Mouse (Mus musculus) CH12.LX (cell line): Measurements from ENCODE around the gene Ugt1a5. TPM values are rescaled to one million over a fixed set of nuclear protein-coding genes. Genes with fewer than 3 reads are reported as not detected.
"Not testable (repeated sequence)": the region's sequence is repeated elsewhere in the genome, so short reads cannot be mapped to it uniquely, and the experiment has no call there.

Experiments used
- DNase-seq: peaks from one replicate; pipeline ENCODE4 v3.0.0-alpha.2; 2013; ENCODE audit errors: extremely low read depth
- H3K27ac ChIP-seq: 2 replicates; pipeline ENCODE4 v1.5.1; 2012; ENCODE audit warnings: low read depth, mild to moderate bottlenecking, control low read depth, moderate library complexity; ENCODE audit not compliant: insufficient read depth
- H3K27me3 ChIP-seq: replicated peaks from 2 replicates; pipeline ENCODE3; 2012; ENCODE audit warnings: inconsistent platforms
- H3K36me3 ChIP-seq, 2 experiments: replicated peaks in 1 of 2; 2 replicates each; pipeline versions ENCODE3 to v1.6.1; 2012; ENCODE audit warnings: inconsistent platforms in 1 of 2, low read length in 1 of 2, mild to moderate bottlenecking in 1 of 2, mixed read lengths in 1 of 2, moderate library complexity in 1 of 2; ENCODE audit not compliant: control insufficient read depth in 1 of 2, insufficient read depth in 1 of 2
- H3K4me1 ChIP-seq, 2 experiments: 2 replicates each; pipeline ENCODE4 v1.6.1; 2012; ENCODE audit warnings: inconsistent platforms in 1 of 2, moderate library complexity in 1 of 2; ENCODE audit not compliant: insufficient read depth in 2 of 2, control insufficient read depth in 1 of 2
- H3K4me2 ChIP-seq: 2 replicates; pipeline ENCODE4 v1.6.1; 2012; ENCODE audit warnings: low read depth, mild to moderate bottlenecking, control low read depth; ENCODE audit not compliant: poor library complexity, insufficient read depth, severe bottlenecking
- H3K4me3 ChIP-seq, 3 experiments: fragments of 150-350 bp in 1 of 3; sonication (generic) in 1 of 3; replicated peaks in 1 of 3; 2 replicates each; pipeline versions ENCODE3 to v1.5.1; 2011 to 2012; ENCODE audit warnings: low read depth in 2 of 3, low read length in 2 of 3, mild to moderate bottlenecking in 2 of 3, moderate library complexity in 2 of 3, control low read depth in 1 of 3, improper control_type of control experiment in 1 of 3, inconsistent platforms in 1 of 3, mixed read lengths in 1 of 3; ENCODE audit not compliant: poor library complexity in 1 of 3
- H3K79me2 ChIP-seq: replicated peaks from 2 replicates; pipeline ENCODE4 v1.6.1; 2012; ENCODE audit warnings: mild to moderate bottlenecking, moderate library complexity; ENCODE audit not compliant: control insufficient read depth, poor library complexity, insufficient read depth, severe bottlenecking; ENCODE audit errors: extremely low read depth
- H3K9ac ChIP-seq: 2 replicates; pipeline ENCODE4 v1.6.1; 2012; ENCODE audit warnings: low read depth, mild to moderate bottlenecking, control low read depth, moderate library complexity; ENCODE audit not compliant: insufficient read depth
- H3K9me3 ChIP-seq: replicated peaks from 2 replicates; pipeline ENCODE3; 2012; ENCODE audit warnings: low read length, inconsistent platforms, mixed read lengths
- BHLHE40 ChIP-seq: IDR thresholded peaks from 2 replicates; pipeline ENCODE4 v1.6.1; 2011; ENCODE audit warnings: mild to moderate bottlenecking, low read depth, low read length, improper control_type of control experiment
- CHD1 ChIP-seq: IDR thresholded peaks from 2 replicates; pipeline ENCODE4 v1.6.1; 2012; ENCODE audit warnings: low read depth, low read length, improper control_type of control experiment, inconsistent platforms
- CHD2 ChIP-seq: IDR thresholded peaks from 2 replicates; pipeline ENCODE4 v1.6.1; 2011; ENCODE audit warnings: low read length, improper control_type of control experiment
- CTCF ChIP-seq, 2 experiments: IDR thresholded peaks in 1 of 2; conservative IDR thresholded peaks in 1 of 2; 2 replicates each; pipeline ENCODE4 v1.5.1; 2011 to 2012; ENCODE audit warnings: low read depth in 2 of 2, low read length in 2 of 2, improper control_type of control experiment in 1 of 2, inconsistent platforms in 1 of 2, mild to moderate bottlenecking in 1 of 2, moderate library complexity in 1 of 2
- E2F4 ChIP-seq: IDR thresholded peaks from 2 replicates; pipeline ENCODE4 v1.6.1; 2011; ENCODE audit warnings: low read depth, low read length, improper control_type of control experiment; ENCODE audit not compliant: insufficient replicate concordance
- ELF1 ChIP-seq: IDR thresholded peaks from 2 replicates; pipeline ENCODE4 v1.6.1; 2014; ENCODE audit warnings: low read depth, mild to moderate bottlenecking, inconsistent platforms, low read length, improper control_type of control experiment
- EP300 ChIP-seq: IDR thresholded peaks from 2 replicates; pipeline ENCODE4 v1.6.1; 2011; ENCODE audit warnings: low read length, improper control_type of control experiment
- ETS1 ChIP-seq: conservative IDR thresholded peaks from 2 replicates; pipeline ENCODE4 v1.6.1; 2012; ENCODE audit warnings: low read depth, mild to moderate bottlenecking, inconsistent platforms, low read length, improper control_type of control experiment, moderate library complexity
- GABPA ChIP-seq: IDR thresholded peaks from 2 replicates; pipeline ENCODE4 v1.6.1; 2012; ENCODE audit warnings: low read depth, low read length, improper control_type of control experiment, inconsistent platforms; ENCODE audit not compliant: insufficient replicate concordance
- IRF4 ChIP-seq: IDR thresholded peaks from 2 replicates; pipeline ENCODE4 v1.6.1; 2014; ENCODE audit warnings: low read depth, mild to moderate bottlenecking, inconsistent platforms, low read length, improper control_type of control experiment
- JUN ChIP-seq: IDR thresholded peaks from 2 replicates; pipeline ENCODE4 v1.6.1; 2011; ENCODE audit warnings: low read depth, mild to moderate bottlenecking, low read length, improper control_type of control experiment, moderate library complexity; ENCODE audit not compliant: insufficient read depth
- JUND ChIP-seq: conservative IDR thresholded peaks from 2 replicates; pipeline ENCODE4 v1.6.1; 2011; ENCODE audit warnings: low read depth, low read length, improper control_type of control experiment
- KAT2A ChIP-seq: IDR thresholded peaks from 2 replicates; pipeline ENCODE4 v1.6.1; 2012; ENCODE audit warnings: low read length, improper control_type of control experiment, inconsistent platforms; ENCODE audit not compliant: insufficient replicate concordance
- MAFK ChIP-seq: IDR thresholded peaks from 2 replicates; pipeline ENCODE4 v1.6.1; 2011; ENCODE audit warnings: low read length, improper control_type of control experiment; ENCODE audit not compliant: insufficient replicate concordance
- MAZ ChIP-seq: IDR thresholded peaks from 2 replicates; pipeline ENCODE4 v1.6.1; 2012; ENCODE audit warnings: low read depth, mild to moderate bottlenecking, inconsistent platforms, low read length, improper control_type of control experiment, moderate library complexity
- MEF2A ChIP-seq: IDR thresholded peaks from 2 replicates; pipeline ENCODE4 v1.6.1; 2014; ENCODE audit warnings: low read depth, mild to moderate bottlenecking, inconsistent platforms, low read length, improper control_type of control experiment, borderline replicate concordance
- MXI1 ChIP-seq: IDR thresholded peaks from 2 replicates; pipeline ENCODE4 v1.6.1; 2011; ENCODE audit warnings: mild to moderate bottlenecking, low read depth, low read length, improper control_type of control experiment
- MYC ChIP-seq: IDR thresholded peaks from 2 replicates; pipeline ENCODE4 v1.6.1; 2011; ENCODE audit warnings: low read depth, mild to moderate bottlenecking, improper control_type of control experiment, low read length
- NELFE ChIP-seq: IDR thresholded peaks from 2 replicates; pipeline ENCODE4 v1.6.1; 2011; ENCODE audit warnings: low read depth, low read length, improper control_type of control experiment
- NRF1 ChIP-seq: IDR thresholded peaks from 2 replicates; pipeline ENCODE4 v1.6.1; 2014; ENCODE audit warnings: low read depth, mild to moderate bottlenecking, inconsistent platforms, low read length, improper control_type of control experiment, moderate library complexity
- PAX5 ChIP-seq: IDR thresholded peaks from 2 replicates; pipeline ENCODE4 v1.6.1; 2012; ENCODE audit warnings: low read length, inconsistent platforms, mixed read lengths
- POLR2A ChIP-seq: IDR thresholded peaks from 2 replicates; pipeline ENCODE4 v1.6.1; 2011; ENCODE audit warnings: low read depth, mild to moderate bottlenecking, improper control_type of control experiment, low read length
- RAD21 ChIP-seq: IDR thresholded peaks from 2 replicates; pipeline ENCODE4 v1.6.1; 2011; ENCODE audit warnings: low read depth, mild to moderate bottlenecking, low read length, improper control_type of control experiment, moderate library complexity
- RCOR1 ChIP-seq: conservative IDR thresholded peaks from 2 replicates; pipeline ENCODE4 v1.6.1; 2012; ENCODE audit warnings: low read depth, mild to moderate bottlenecking, inconsistent platforms, low read length, improper control_type of control experiment
- SIN3A ChIP-seq: IDR thresholded peaks from 2 replicates; pipeline ENCODE4 v1.6.1; 2012; ENCODE audit warnings: low read length, improper control_type of control experiment, inconsistent platforms
- SMC3 ChIP-seq: IDR thresholded peaks from 2 replicates; pipeline ENCODE4 v1.6.1; 2011; ENCODE audit warnings: low read depth, low read length, improper control_type of control experiment
- TBP ChIP-seq: conservative IDR thresholded peaks from 2 replicates; pipeline ENCODE4 v1.6.1; 2011; ENCODE audit warnings: low read depth, low read length, improper control_type of control experiment
- TCF12 ChIP-seq: IDR thresholded peaks from 2 replicates; pipeline ENCODE4 v1.6.1; 2014; ENCODE audit warnings: low read depth, mild to moderate bottlenecking, inconsistent platforms, low read length, improper control_type of control experiment
- UBTF ChIP-seq: IDR thresholded peaks from 2 replicates; pipeline ENCODE4 v1.6.1; 2012; ENCODE audit warnings: low read depth, mild to moderate bottlenecking, inconsistent platforms, low read length, improper control_type of control experiment, moderate library complexity
- USF1 ChIP-seq: IDR thresholded peaks from 2 replicates; pipeline ENCODE4 v1.6.1; 2014; ENCODE audit warnings: low read depth, mild to moderate bottlenecking, inconsistent platforms, low read length, improper control_type of control experiment
- USF2 ChIP-seq: conservative IDR thresholded peaks from 2 replicates; pipeline ENCODE4 v1.6.1; 2011; ENCODE audit warnings: low read depth, low read length, improper control_type of control experiment
- ZKSCAN1 ChIP-seq: IDR thresholded peaks from 2 replicates; pipeline ENCODE4 v1.6.1; 2012; ENCODE audit warnings: low read depth, inconsistent platforms, low read length, improper control_type of control experiment, borderline replicate concordance
- ZMIZ1 ChIP-seq: IDR thresholded peaks from 2 replicates; pipeline ENCODE4 v1.6.1; 2012; ENCODE audit warnings: low read depth, mild to moderate bottlenecking, inconsistent platforms, low read length, improper control_type of control experiment
- dilution Hi-C: fragments of 300-500 bp; cut with MboI; formaldehyde crosslinking; loops from 2 replicates; pipeline ENCODE4 v1.14.3; 2020; ENCODE audit warnings: low sequenced_read_pairs; ENCODE audit not compliant: extremely low pct_unique_long_range_greater_than_20kb, extremely low pct_ligation_motif_present
- in situ Hi-C: fragments of 300-500 bp; cut with MboI; formaldehyde crosslinking; loops from 3 replicates; pipeline ENCODE4 v1.14.3; 2019; ENCODE audit warnings: low sequenced_read_pairs, low pct_ligation_motif_present, low pct_unique_long_range_greater_than_20kb, mixed read lengths
- polyA plus RNA-seq: library from polyadenylated mRNA; unstranded; fragments of >175 nt; gene quantifications from 2 replicates; pipeline ENCODE4 v1.2.1, GENCODE M21; 2012; ENCODE audit warnings: low read depth; ENCODE audit not compliant: insufficient read length
- total RNA-seq, 2 experiments: library from RNA; depleted of rRNA; stranded (reverse); fragments of 300-350 nt in 1 of 2; fragments of >200 nt in 1 of 2; gene quantifications; 2 replicates each; pipeline ENCODE4 v1.2.3; 2012 to 2014

The Ugt1a5 gene
- total and polyA plus RNA-seq, 3 experiments = not detected

GRCm38 (mm10) chr1:88130223-88130622 is 35.6 kb upstream of the Ugt1a5 start:
- H3K9ac ChIP-seq, dilution Hi-C loops, H3K36me3 ChIP-seq, H3K4me3 ChIP-seq, H3K4me2 ChIP-seq, H3K79me2 ChIP-seq, H3K27me3 ChIP-seq, DNase-seq, H3K27ac ChIP-seq, H3K9me3 ChIP-seq: not testable (repeated sequence)
- H3K4me1 ChIP-seq = peaks cover 0 to 33% of the 10 kb centered on the region in 2 experiments; a peak in 3 of 4 replicates
- in situ Hi-C loops = loop anchor here (10.0 kb wide), 1 partner anchor 155 kb away; no protein-coding TSS in a partner anchor

- DNase-seq = peak; percentile 76
- Histone ChIP-seq H3K4me3 (no peak overlapping the region), H3K27ac (no peak overlapping the region), H3K79me2 (no peaks in the 10 kb centered on the region), H3K4me1 (peaks cover 0 to 31% of the 10 kb centered on the region in 2 experiments; a peak in 3 of 4 replicates), H3K9me3 (no peaks in the 10 kb centered on the region), H3K36me3 (no peaks in the 10 kb centered on the region), H3K4me2 (peak overlapping the region; percentile 45), H3K27me3 (no peaks in the 10 kb centered on the region), H3K9ac (no peak overlapping the region)
- dilution Hi-C loops = no loop called here
- in situ Hi-C loops = loop anchor here (10.0 kb wide), 1 partner anchor 151 kb away; no protein-coding TSS in a partner anchor
- TF ChIP-seq USF1 (no peak), KAT2A (no peak), TCF12 (peak; percentile 17; the same call in 1 of the 2 replicates), RCOR1 (no peak), ZMIZ1 (no peak), CHD1 (no peak), CTCF (conservative IDR thresholded peaks at IDR 0.05 in 1 of 2, IDR thresholded peaks at IDR 0.05 in 1 of 2; ENCODE audit: low read depth in 2 of 2, low read length in 2 of 2) (no peak), ETS1 (peak; percentile 63), GABPA (no peak), EP300 (peak; percentile 78), MXI1 (no peak), MEF2A (0 out of 2 replicates have a peak, but pooled peaks have one; percentile 15), JUN (peak; percentile 39), MAFK (no peak), ELF1 (peak; percentile 19; the same call in 1 of the 2 replicates), NRF1 (no peak), MYC (peak; percentile 61; the same call in 1 of the 2 replicates), BHLHE40 (peak; percentile 44; the same call in 1 of the 2 replicates), CHD2 (no peak), SMC3 (no peak), POLR2A (no peak), PAX5 (no peak), SIN3A (no peak), E2F4 (no peak), UBTF (no peak), NELFE (no peak), IRF4 (peak; percentile 89), TBP (0 out of 2 replicates have a peak, but pooled peaks have one; percentile 17), USF2 (no peak), ZKSCAN1 (no peak), RAD21 (no peak), JUND (peak; percentile 47; the same call in 1 of the 2 replicates), MAZ (no peak)
These were observed 31.8 kb upstream of the Ugt1a5 start for GRCm38 (mm10) chr1:88133908-88134456.
